Mouse (Mus musculus) spleen, adult 12 weeks (tissue): ENCODE data around the gene Mme.

Source experiments
- DNase-seq: peaks from one replicate; pipeline ENCODE4 v3.0.0; 2022; ENCODE audit warnings: low spot score

Gene Mme

DNA sequence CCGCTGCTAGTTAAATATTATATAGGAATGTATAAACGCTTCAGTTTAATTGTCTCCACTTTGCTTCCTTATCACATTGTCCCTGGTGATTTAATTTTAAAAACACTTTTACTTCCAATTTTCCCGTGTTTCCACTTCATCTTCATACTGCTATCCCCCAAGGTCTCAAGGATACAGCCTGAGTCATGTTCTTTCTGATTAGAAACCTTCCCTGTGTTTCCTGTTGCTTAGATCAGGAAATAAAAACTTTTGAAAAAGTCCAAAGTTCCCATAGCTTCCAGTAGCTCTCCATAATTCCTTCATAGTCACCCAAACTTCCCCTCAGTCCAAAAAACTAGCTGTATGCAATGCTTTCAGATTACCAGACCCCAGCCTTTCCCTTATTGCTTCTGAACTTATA, 109.4 kb downstream of the Mme start:
- DNase-seq, result no peak

- DNase-seq, result no peak
These were observed 110.4 kb downstream of the Mme start for GRCm38 (mm10) chr3:63351680-63352260.

- DNase-seq, result no peak
These were observed 118.2 kb downstream of the Mme start for GRCm38 (mm10) chr3:63359512-63359911.

- no peak for DNase-seq
These were observed 143.7 kb downstream of the Mme start for GRCm38 (mm10) chr3:63384989-63385388.

DNA sequence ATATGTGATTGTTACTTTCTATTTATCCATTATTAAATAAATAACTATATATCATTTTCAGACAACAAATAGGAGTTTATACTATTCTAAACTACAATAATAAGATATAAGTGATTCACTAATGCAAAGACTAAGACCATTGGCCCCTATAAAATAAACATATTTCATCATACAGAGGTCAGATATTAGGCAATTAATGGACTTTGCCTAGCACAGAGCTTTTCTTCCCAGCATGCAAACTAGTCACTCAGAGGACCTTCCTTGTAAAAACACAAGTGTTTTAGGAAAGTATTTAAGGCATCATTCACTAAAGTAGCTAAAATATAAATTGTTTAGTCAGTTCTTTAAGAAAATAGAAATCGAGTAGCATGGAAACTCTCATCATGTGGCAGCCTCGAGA, 149.4 kb downstream of the Mme start:
- no peak for DNase-seq

DNA sequence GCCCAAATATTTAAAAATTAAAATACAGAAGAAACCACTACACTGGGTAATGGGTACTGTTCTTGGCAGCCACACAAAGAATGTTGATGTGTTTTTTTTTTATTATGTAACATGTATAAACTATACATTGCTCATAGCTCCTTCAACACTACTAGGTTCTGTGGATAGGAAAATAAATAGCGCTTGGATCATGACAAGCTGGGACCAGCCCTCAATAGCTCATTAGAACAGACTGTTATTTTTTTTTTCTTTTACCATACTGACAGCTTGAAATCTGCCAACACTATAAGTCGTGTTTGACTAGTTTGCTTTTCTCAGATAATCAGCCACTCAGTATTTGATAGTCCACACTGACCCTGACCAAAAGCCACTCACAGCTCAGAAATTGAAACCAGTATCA, 150.0 kb downstream of the Mme start:
- no peak for DNase-seq

- DNase-seq, result no peak
These were observed 153.1 kb downstream of the Mme start for GRCm38 (mm10) chr3:63394424-63394941.

DNA sequence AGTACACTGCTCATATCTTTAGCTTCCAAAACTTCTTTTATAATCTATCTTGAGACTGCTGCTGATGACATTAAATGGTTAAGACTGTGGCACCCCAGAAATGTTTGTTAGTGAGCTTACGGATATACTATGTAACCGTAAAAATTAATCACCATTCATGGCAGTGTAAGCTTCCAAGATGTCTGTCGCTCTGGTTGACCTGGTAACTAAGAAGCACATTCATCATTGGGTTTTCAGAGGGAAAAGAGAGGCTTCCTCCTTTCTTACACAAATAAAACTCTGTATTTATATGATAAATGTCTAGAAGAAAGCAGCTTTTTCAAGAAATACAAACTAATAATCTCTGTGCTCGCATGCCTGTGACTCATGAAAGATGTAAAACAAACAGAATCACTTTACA, 156.8 kb downstream of the Mme start:
- no peak for DNase-seq

DNA sequence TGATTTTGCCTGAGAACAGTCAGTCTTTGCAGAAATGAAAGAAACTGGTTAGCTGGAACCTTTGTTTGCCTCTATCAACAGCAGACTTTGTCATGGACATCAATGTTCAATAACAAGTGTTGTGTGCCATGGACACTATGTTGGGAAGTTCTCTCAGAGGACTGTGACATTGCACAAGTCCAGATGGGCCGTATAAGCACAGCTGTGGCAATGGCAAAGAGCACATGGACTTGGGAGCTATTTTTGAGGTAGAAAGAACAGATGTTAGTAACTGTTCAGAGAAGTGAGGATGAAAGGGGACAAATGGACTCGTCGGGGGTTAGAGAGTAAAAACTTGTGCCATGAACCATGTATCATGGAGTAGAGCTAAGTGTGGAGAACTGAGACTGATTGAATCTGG, 165.1 kb downstream of the Mme start:
- no peak for DNase-seq

- DNase-seq, result no peak
These were observed 169.7 kb downstream of the Mme start for GRCm38 (mm10) chr3:63411006-63411405.

DNA sequence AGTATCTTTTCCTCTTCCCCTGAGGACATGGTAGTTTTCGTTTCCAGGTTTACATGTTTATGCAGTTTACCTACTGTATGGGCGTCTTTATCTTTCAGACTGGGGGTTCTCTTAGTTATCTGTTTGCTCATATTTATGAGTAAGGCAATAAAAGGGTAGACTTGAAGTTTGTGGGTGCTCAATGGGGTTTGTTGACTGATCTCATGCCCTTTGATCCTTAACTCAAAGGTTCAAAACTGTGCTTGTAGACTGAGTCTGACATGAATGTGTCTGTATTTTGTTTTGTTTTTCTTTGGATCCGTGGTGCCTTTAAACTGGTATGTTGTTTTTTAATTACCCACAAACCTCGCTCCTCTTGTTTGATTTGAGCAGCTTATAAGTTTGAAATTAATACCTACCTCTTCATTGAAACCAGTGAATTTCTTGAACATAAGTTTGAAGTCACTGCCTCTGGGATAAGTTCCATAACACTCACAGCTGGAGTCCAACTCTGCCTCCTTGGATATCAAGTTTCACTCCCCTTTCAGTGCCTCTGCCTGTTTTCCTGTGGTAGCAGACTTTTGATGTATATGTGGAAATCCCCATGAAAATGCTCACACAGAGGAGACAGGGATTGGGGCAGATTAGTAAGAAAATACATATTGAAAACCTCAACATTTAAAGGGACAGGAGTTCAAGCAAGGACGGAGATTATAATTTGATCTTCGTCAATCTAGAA, 171.0 kb downstream of the Mme start:
- no peak for DNase-seq

- no peak for DNase-seq
These were observed 171.9 kb downstream of the Mme start for GRCm38 (mm10) chr3:63413046-63413911.

GRCm38 (mm10) chr3:63417284-63417683, 175.9 kb downstream of the Mme start:
- DNase-seq, result no peak

- DNase-seq, result no peak
These were observed 176.4 kb downstream of the Mme start for GRCm38 (mm10) chr3:63417758-63418157.

DNA sequence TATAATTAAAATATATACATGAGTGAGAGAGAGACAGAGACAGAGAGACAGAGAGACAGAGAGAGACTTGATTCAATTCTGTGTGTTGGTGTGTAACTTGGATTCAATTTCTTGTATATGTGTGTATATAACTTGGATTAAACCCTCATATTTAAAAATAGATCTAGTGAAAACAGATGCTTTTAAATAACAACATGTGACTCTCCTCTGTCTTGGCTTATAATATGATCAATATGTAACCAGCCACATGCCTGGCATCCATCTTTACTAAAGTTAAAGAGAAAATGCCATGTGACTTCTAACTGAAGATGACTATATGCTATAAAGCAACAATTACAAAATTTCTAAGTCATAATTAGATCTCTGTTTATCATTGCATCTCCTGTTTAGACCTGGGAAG, 182.2 kb downstream of the Mme start:
- DNase-seq, result no peak
